Mouse (Mus musculus): Measurements from ENCODE around the gene Atf6.
A peak's percentile ranks its signal among the peaks of the same experiment; 100 is the strongest.

GRCm38 (mm10) chr1:170867691-170868105, at the start of gene Atf6:
- TF ChIP-seq CHD2 (IDR thresholded peaks at IDR 0.05; ENCODE audit: low read depth, low read length) (no peak), ZC3H11A (IDR thresholded peaks at IDR 0.05; ENCODE audit: borderline replicate concordance, low read depth, low read length) (no peak), MAFK (IDR thresholded peaks at IDR 0.05; ENCODE audit: insufficient read depth, low read depth, low read length) (0 out of 2 replicates have a peak, but pooled peaks have one; percentile 41), HCFC1 (IDR thresholded peaks at IDR 0.05; ENCODE audit: borderline replicate concordance, insufficient read depth, low read length) (0 out of 2 replicates have a peak, but pooled peaks have one; percentile 50)
